Mouse (Mus musculus): ENCODE measurements around the gene Capn7.

GRCm38 (mm10) chr14:31416835-31417549 lies 80.6 kb downstream of the Capn7 start:
- no peak for TF ChIP-seq GATA1 (IDR thresholded peaks at IDR 0.05; ENCODE audit: borderline replicate concordance, low read length)
- TF ChIP-seq FLI1 (IDR thresholded peaks at IDR 0.05; ENCODE audit: low read length): no peak
